Mouse (Mus musculus) heart, postnatal 0 days (tissue): ENCODE measurements around the gene Rhcg.

Source experiments
- CTCF ChIP-seq: IDR thresholded peaks from 2 replicates; pipeline ENCODE4 v1.5.1; 2016; ENCODE audit warnings: antibody characterized with exemption, control low read depth, low read depth
- EP300 ChIP-seq: IDR thresholded peaks from 2 replicates; pipeline ENCODE4 v1.6.1; 2016; ENCODE audit warnings: antibody characterized with exemption, low read depth

DNA sequence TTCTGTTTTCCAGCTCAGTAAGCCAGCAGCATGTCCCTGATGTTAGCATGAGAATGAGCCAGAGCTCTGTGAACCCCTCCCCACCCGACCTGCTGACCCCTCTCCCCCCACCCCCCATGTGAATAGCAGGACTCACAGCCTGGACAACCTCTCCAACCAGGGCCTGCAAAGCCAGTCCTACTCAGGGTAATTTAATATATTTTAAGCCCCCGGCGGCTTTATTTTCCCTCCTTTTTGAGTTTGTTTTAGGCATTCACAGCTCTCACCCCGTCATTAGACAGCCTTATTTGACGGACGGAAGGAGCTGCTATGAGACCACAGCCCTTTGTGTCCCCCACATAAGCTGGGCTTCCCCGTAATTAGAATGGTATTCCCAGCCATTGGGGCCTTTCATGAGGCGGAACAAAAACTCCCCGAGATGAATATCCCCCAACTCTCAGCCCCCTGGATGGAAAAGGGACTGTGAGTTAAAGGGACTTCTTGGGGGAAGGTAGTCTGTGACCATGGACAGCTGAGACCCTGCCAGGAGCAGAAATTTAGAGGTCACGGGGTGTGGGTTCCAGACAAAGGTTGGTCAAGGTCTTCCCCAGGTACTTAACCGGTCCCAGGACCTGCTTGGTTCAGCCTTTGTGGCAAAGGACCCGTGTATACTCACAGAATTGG lies 68.4 kb downstream of the Rhcg start:
- no peak for TF ChIP-seq EP300
- no peak for TF ChIP-seq CTCF
